Mouse (Mus musculus) neural tube, embryonic 11.5 days (tissue): ENCODE results near the gene Gast. TPM values are rescaled to one million over a fixed set of nuclear protein-coding genes. Genes with fewer than 3 reads are reported as not detected.
A peak's percentile ranks its signal among the peaks of the same experiment; 100 is the strongest.
"Not testable (repeated sequence)": the region's sequence is repeated elsewhere in the genome, so short reads cannot be mapped to it uniquely, and the experiment has no call there.

Source experiments
- ATAC-seq: fragments of 200-750 bp; cut with Nextera tagmentation; 2 replicates; pipeline ENCODE4 v1.8.0; 2017; ENCODE audit warnings: moderate number of reproducible peaks, mild to moderate bottlenecking, moderate TSS enrichment, moderate library complexity; ENCODE audit not compliant: insufficient read depth, low FRiP score, low TSS enrichment
- DNase-seq: peaks from one replicate; pipeline ENCODE4 v3.0.0-alpha.2; 2015; ENCODE audit warnings: low spot score
- H3K27ac ChIP-seq: fragments of 300-500 bp; sonication (generic); 2 replicates; pipeline ENCODE4 v1.5.1; 2014; ENCODE audit warnings: low read depth, mild to moderate bottlenecking, low read length
- H3K27me3 ChIP-seq: fragments of 300-500 bp; sonication (generic); 2 replicates; pipeline ENCODE4 v1.6.1; 2014; ENCODE audit warnings: mild to moderate bottlenecking, low read length, mixed read lengths; ENCODE audit not compliant: control insufficient read depth, insufficient read depth
- H3K36me3 ChIP-seq: fragments of 300-500 bp; sonication (generic); 2 replicates; pipeline ENCODE4 v1.6.1; 2014; ENCODE audit warnings: mild to moderate bottlenecking, low read length, moderate library complexity, mixed read lengths; ENCODE audit not compliant: control insufficient read depth, insufficient read depth
- H3K4me1 ChIP-seq: fragments of 300-500 bp; sonication (generic); 2 replicates; pipeline ENCODE4 v1.6.1; 2014; ENCODE audit warnings: low read length, mixed read lengths; ENCODE audit not compliant: control insufficient read depth, insufficient read depth
- H3K4me2 ChIP-seq: fragments of 300-500 bp; sonication (generic); 2 replicates; pipeline ENCODE4 v1.6.1; 2014; ENCODE audit warnings: low read depth, mild to moderate bottlenecking, moderate library complexity
- H3K4me3 ChIP-seq: fragments of 300-500 bp; sonication (generic); 2 replicates; pipeline ENCODE4 v1.5.1; 2014; ENCODE audit warnings: low read depth, low read length
- H3K9ac ChIP-seq: fragments of 300-500 bp; sonication (generic); 2 replicates; pipeline ENCODE4 v1.6.1; 2014; ENCODE audit warnings: mild to moderate bottlenecking, low read length
- H3K9me3 ChIP-seq: fragments of 300-500 bp; sonication (generic); 2 replicates; pipeline ENCODE4 v1.6.1; 2016; ENCODE audit warnings: low read length; ENCODE audit not compliant: control insufficient read depth
- WGBS: fragments of 180-500 bp; shearing (Covaris S2); extraction: QIAGEN DNeasy Blood & Tissue Kit; methylation state at CpG from one replicate; pipeline ENCODE4 v1.1.7; 2014; 5-methylcytosine and 5-hydroxymethylcytosine counted together
- polyA plus RNA-seq: library from polyadenylated mRNA; unstranded; fragments of >200 nt; fragmentation: Nextera tagmentation; extraction: Ambion mirVana; gene quantifications from 2 replicates; pipeline ENCODE4 v1.2.1, GENCODE M21; 2014

Gast gene
- polyA plus RNA-seq, 1 experiment from 2014 or later: not detected

DNA sequence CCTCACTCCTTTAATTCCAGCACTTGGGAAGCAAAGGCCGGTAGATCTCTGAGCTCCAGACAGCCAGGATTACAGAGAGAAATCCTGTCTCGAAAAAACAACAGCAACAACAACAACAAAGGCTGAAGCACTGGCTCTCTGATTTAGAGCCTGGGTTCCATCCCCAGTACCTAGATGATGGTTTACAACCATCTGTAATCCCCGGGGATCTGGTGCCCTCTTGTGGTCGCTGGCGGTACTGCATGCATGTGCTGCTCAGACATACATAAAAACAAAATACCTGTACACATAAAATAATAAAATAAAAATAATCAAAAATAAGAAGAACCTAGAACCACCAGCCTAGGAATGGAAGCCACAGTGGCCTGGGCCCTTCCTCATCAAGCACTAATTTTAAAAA lies 33.9 kb upstream of the Gast start:
- 10% methylated on average over 5 of the region's 5 CpGs for WGBS
- Histone ChIP-seq H3K27me3 (no peaks in the 10 kb centered on the region), H3K36me3 (no peaks in the 10 kb centered on the region), H3K4me1 (no peaks in the 10 kb centered on the region), H3K4me2 (no peak overlapping the region), H3K27ac (no peak overlapping the region), H3K9ac (no peak overlapping the region), H3K4me3 (no peak overlapping the region), H3K9me3 (no peaks in the 10 kb centered on the region)
- ATAC-seq: no peak
- DNase-seq: peak; percentile 66

DNA sequence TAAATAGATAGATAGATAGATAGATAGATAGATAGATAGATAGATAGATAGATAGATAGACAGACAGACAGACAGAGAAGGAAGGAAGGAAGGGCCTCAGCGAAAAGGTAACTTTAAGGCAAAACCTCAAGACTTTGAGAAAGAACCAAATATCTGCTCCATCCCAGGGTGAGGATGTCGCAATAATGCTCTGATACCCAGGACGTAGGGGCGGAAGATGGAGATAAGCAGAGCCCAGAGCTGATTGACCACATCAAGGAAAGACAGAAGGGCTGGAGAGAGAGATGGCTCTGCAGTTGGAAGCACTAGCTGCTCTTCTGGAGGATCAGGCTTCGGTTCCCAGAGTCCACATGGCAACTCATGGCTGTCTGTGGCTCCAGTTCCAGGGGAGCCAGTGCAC lies 32.9 kb upstream of the Gast start:
- no peak overlapping the region for H3K9ac ChIP-seq
- no peak overlapping the region for H3K27ac ChIP-seq
- no peaks in the 10 kb centered on the region for H3K36me3 ChIP-seq
- H3K4me2 ChIP-seq: no peak overlapping the region
- H3K27me3 ChIP-seq: no peaks in the 10 kb centered on the region
- ATAC-seq (no peak), DNase-seq (no peak)
- H3K4me3 ChIP-seq: no peak overlapping the region
- H3K9me3 ChIP-seq: no peaks in the 10 kb centered on the region
- WGBS: 93% methylated on average over 5 of the region's 5 CpGs
- H3K4me1 ChIP-seq: no peaks in the 10 kb centered on the region

DNA sequence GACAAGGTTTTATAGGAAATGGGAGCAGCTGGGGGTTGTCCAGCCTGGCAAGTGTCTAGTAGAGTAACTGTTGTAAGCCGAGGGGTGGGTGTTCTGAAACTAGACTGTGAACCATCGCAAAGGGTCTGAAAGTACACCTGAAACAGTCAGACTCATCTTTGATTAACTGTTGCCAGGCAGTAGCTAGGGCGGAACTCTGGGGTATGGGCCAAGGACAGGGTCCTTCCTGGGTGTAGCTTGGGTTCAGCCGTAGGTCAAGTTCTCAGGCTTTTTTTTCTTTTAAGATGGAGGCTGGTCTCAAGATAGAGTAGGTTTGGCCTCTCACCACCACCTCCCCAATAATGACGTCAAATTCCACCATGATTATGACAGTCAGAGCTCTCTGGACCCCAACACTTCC lies 26.3 kb upstream of the Gast start:
- H3K9ac ChIP-seq: no peak overlapping the region
- no peaks in the 10 kb centered on the region for H3K4me1 ChIP-seq
- H3K36me3 ChIP-seq: no peaks in the 10 kb centered on the region
- no peaks in the 10 kb centered on the region for H3K27me3 ChIP-seq
- DNase-seq (no peak), ATAC-seq (no peak)
- no peak overlapping the region for H3K4me3 ChIP-seq
- 86% methylated on average over 5 of the region's 5 CpGs for WGBS
- no peaks in the 10 kb centered on the region for H3K9me3 ChIP-seq
- H3K27ac ChIP-seq: no peak overlapping the region
- no peak overlapping the region for H3K4me2 ChIP-seq

DNA sequence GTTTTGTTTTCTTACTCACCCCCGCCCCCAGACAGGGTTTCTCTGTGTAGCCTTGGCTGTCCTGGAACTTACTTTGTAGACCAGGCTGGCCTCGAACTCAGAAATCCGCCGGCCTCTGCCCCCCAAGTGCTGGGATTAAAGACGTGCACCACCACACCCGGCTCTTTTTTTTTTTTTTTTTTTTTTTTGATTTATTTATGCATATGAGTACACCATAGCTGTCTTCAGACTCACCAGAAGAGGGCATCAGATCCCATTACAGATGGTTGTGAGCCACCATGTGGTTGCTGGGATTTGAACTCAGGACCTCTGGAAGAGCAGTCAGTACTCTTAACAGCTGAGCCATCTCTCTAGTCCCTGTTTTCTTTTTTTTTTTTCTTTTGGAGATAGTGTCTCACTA lies 25.5 kb upstream of the Gast start:
- 94% methylated on average over 5 of the region's 6 CpGs for WGBS
- not testable (repeated sequence) for H3K36me3 ChIP-seq, ATAC-seq, H3K4me2 ChIP-seq, H3K27me3 ChIP-seq, H3K9ac ChIP-seq, H3K27ac ChIP-seq, H3K9me3 ChIP-seq, H3K4me1 ChIP-seq, DNase-seq, H3K4me3 ChIP-seq

DNA sequence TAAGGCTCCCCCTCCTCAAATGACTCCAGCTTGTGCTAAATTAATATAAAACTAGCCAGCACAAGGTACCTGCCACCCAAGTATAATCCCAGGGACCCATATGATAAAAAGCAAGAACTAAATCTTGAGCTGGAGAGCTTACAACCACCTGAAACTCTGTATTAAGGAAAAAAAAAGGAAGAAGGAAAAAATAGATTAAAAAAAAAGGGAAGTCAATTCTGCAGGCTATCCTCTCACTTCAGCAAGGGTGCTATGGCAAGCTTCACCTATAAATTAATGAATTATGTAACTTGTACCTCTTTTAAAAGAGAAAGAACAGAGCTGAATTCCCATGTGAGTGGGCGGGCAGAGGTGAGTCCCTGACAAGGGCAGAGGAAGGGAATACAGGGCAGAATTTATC lies 22.6 kb upstream of the Gast start:
- 67% methylated on average over 1 of the region's 1 CpGs for WGBS
- ATAC-seq: no peak
- H3K9me3 ChIP-seq: no peaks in the 10 kb centered on the region

DNA sequence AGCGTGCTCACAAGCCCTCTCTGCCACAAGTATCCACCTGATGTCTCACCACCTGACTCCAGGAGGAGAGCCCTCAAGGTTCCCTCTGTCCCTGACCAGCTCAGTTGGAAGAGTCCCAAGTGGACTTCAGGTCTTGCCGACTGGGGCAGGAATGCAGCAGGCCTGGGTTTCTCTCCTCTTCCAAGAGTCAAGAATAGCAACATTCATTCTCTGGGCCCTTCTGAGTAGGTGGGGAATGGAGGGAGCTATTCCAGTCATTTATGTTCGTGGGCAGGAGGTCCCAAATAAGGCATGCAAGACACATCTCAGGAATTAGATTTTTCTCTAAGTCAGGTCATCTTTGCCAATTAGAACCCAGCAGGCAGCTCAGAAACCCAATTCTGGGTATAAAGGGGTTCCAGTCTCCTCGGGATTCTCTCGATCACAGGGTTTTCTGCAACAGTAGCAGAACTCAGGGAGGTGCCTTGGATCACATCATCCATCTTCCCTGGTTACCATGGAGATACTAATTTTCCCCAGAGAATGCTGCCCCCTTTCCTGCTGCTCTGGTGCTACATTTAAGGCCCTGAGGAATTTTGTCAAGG lies 22.0 kb upstream of the Gast start:
- Histone ChIP-seq H3K9ac (no peak overlapping the region), H3K9me3 (no peaks in the 10 kb centered on the region), H3K4me1 (no peaks in the 10 kb centered on the region), H3K4me2 (no peak overlapping the region), H3K36me3 (no peaks in the 10 kb centered on the region), H3K27me3 (no peaks in the 10 kb centered on the region), H3K4me3 (no peak overlapping the region), H3K27ac (no peak overlapping the region)
- ATAC-seq (no peak), DNase-seq (no peak)
- WGBS: 18% methylated on average over 5 of the region's 5 CpGs

More for the DNA sequence above, 22.6 kb upstream of the Gast start:
- no peaks in the 10 kb centered on the region for H3K4me1 ChIP-seq
- no peaks in the 10 kb centered on the region for H3K27me3 ChIP-seq
- H3K36me3 ChIP-seq: no peaks in the 10 kb centered on the region
- H3K4me2 ChIP-seq: no peak overlapping the region
- no peak overlapping the region for H3K4me3 ChIP-seq
- no peak overlapping the region for H3K27ac ChIP-seq
- no peak for DNase-seq
- no peak overlapping the region for H3K9ac ChIP-seq

DNA sequence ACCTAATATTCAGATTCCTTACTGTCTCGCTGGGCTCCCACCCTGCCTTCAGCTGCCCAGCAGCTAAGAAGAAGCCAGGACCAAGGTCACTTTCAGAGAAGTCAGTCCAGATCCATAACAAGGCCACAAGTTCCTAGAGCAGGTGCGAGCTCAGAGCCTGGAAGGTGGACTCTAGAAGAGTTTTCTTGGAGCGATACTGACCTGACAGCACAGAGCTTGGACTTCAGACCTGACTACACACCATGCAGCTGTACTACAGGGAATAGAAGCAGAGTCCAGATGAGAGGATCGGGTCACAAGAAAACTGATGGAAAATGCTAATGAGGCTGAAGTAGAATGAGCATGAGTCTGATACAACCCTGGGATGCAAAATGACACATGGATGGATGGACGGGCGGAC lies 20.8 kb upstream of the Gast start:
- Histone ChIP-seq H3K9me3 (no peaks in the 10 kb centered on the region), H3K4me3 (no peak overlapping the region), H3K4me2 (no peak overlapping the region), H3K4me1 (no peaks in the 10 kb centered on the region), H3K36me3 (no peaks in the 10 kb centered on the region), H3K27me3 (no peaks in the 10 kb centered on the region), H3K27ac (no peak overlapping the region), H3K9ac (no peak overlapping the region)
- no peak for DNase-seq
- no peak for ATAC-seq
- WGBS: 90% methylated on average over 6 of the region's 6 CpGs

DNA sequence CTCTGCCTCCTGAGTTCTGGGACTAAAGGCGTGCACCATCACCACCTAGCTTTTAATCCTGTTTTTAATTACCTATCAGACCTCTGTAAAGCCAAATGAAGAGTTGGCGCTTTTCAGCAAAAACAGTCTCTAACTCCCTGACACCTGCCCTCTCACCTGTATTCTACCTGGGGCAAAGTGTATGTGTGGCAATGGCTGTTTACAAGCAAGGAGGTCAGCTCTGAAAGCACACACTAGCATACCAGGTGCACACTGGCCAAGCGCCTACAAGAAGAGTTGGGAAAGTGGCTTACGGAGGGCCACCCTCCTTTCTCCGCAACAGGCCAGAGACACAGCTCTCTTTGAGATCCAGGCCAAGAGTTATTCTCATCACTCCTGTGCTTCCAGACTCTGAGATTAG lies 18.8 kb upstream of the Gast start:
- Histone ChIP-seq H3K9me3 (no peaks in the 10 kb centered on the region), H3K4me1 (no peaks in the 10 kb centered on the region), H3K27me3 (no peaks in the 10 kb centered on the region), H3K4me2 (no peak overlapping the region), H3K9ac (no peak overlapping the region), H3K36me3 (no peaks in the 10 kb centered on the region), H3K27ac (no peak overlapping the region), H3K4me3 (no peak overlapping the region)
- DNase-seq: no peak
- WGBS: 93% methylated on average over 5 of the region's 5 CpGs
- no peak for ATAC-seq

DNA sequence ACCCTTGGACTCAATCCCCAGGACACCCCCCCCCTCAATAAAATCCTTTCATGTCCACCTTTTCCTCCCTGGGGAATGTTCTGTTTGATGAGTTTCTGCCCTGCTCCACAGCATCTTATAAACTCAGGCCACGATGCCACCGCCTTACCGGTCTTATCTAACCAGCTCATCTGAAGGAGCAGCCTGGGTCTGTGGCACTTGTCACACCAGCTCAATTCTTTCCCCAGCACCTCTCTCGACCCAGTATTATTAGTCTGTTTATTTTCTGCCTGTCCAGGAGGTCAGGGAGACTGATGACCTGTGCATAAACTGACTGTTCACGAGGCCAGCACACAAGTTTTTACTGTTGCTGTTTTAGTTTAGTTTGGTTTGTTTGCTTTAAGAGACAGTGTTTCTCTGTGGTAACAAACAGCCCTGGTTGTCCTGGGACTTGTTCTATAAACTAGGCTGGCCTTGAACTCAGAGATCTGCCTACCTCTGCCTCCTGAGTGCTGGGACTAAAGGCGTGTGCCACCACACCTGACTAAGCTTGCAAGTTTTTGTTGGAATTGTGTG lies 16.3 kb upstream of the Gast start:
- Histone ChIP-seq H3K9me3 (no peaks in the 10 kb centered on the region), H3K4me1 (no peaks in the 10 kb centered on the region; the same call in 1 of the 2 replicates), H3K27me3 (no peaks in the 10 kb centered on the region), H3K27ac (no peak overlapping the region), H3K36me3 (peaks cover 6% of the 10 kb centered on the region), H3K4me2 (no peak overlapping the region), H3K9ac (no peak overlapping the region), H3K4me3 (no peak overlapping the region)
- ATAC-seq (no peak), DNase-seq (no peak)
- 76% methylated on average over 6 of the region's 6 CpGs for WGBS
